In genomic region chr6:41194464-41194863, GRCm38 (mm10) we compare ENCODE assay signal across 12 mouse cellular contexts.
DNase-seq lines count a peak whose midpoint lies in the region; ATAC-seq and TF ChIP-seq lines count a peak whose summit lies in the region.
"Had no signal": no experiment of that assay in that cellular context is flagged by ENCODE, and none has a peak within 500 bp of the region (broad histone marks: within the 10 kb centered on the region; RNA-seq: fewer than 3 reads in every experiment).

No protein-coding gene starts in this region.

- peak; percentile 43 for TF ChIP-seq CTCF in intestine, postnatal 0 days (IDR thresholded peaks at IDR 0.05; ENCODE audit: low read depth)

- no peaks in the 10 kb centered on the region for H3K9me3 ChIP-seq in intestine, postnatal 0 days (ENCODE audit: control insufficient read depth)
- H3K9me3 ChIP-seq in intestine, embryonic 15.5 days: no peaks in the 10 kb centered on the region
- H3K9me3 ChIP-seq: forebrain, embryonic 12.5 days had no signal

- no peaks in the 10 kb centered on the region for H3K36me3 ChIP-seq in intestine, postnatal 0 days (ENCODE audit: control insufficient read depth, insufficient read depth)
- H3K36me3 ChIP-seq in intestine, embryonic 15.5 days: no peaks in the 10 kb centered on the region
- H3K36me3 ChIP-seq: forebrain, embryonic 12.5 days had no signal

- WGBS in intestine, postnatal 0 days: 46% methylated on average over 1 of the region's 1 CpGs
- WGBS in intestine, embryonic 15.5 days: 37% methylated on average over 1 of the region's 1 CpGs

- H3K27ac ChIP-seq in intestine, postnatal 0 days (ENCODE audit: low read depth, low read length): no peak overlapping the region
- H3K27ac ChIP-seq in intestine, embryonic 15.5 days: no peak overlapping the region
- H3K27ac ChIP-seq: forebrain, embryonic 12.5 days had no signal

- no peaks in the 10 kb centered on the region for H3K4me1 ChIP-seq in intestine, postnatal 0 days (replicated peaks; ENCODE audit: control insufficient read depth, insufficient read depth, low read length)
- H3K4me1 ChIP-seq in intestine, embryonic 15.5 days (replicated peaks): no peaks in the 10 kb centered on the region
- H3K4me1 ChIP-seq: forebrain, embryonic 12.5 days had no signal

- no peak for ATAC-seq in intestine, postnatal 0 days
- ATAC-seq in intestine, embryonic 15.5 days: no peak
- ATAC-seq in CD4-positive, CD25-positive, alpha-beta regulatory T cell, adult 4 months: peak; percentile 62

- no peaks in the 10 kb centered on the region for H3K27me3 ChIP-seq in intestine, postnatal 0 days (replicated peaks; ENCODE audit: control insufficient read depth, insufficient read depth, low read length)
- no peaks in the 10 kb centered on the region for H3K27me3 ChIP-seq in intestine, embryonic 15.5 days (replicated peaks)
- H3K27me3 ChIP-seq: forebrain, embryonic 12.5 days had no signal

- H3K4me2 ChIP-seq in intestine, postnatal 0 days (replicated peaks; ENCODE audit: low read depth): no peak overlapping the region
- no peak overlapping the region for H3K4me2 ChIP-seq in intestine, embryonic 15.5 days (replicated peaks)
- H3K4me2 ChIP-seq: forebrain, embryonic 12.5 days had no signal

- H3K4me3 ChIP-seq in intestine, postnatal 0 days (ENCODE audit: low read depth, low read length): no peak overlapping the region
- H3K4me3 ChIP-seq in intestine, embryonic 15.5 days (replicated peaks): no peak overlapping the region
- H3K4me3 ChIP-seq: forebrain, embryonic 12.5 days had no signal

- H3K9ac ChIP-seq in intestine, postnatal 0 days (ENCODE audit: low read depth, low read length): no peak overlapping the region
- no peak overlapping the region for H3K9ac ChIP-seq in intestine, embryonic 15.5 days
- H3K9ac ChIP-seq: forebrain, embryonic 12.5 days had no signal

- peak; percentile 27 for DNase-seq in brain, adult 2 months (ENCODE audit: low read depth, low spot score)
- DNase-seq in mesoderm, embryonic 11.5 days (ENCODE audit: low read depth, low spot score): peak; percentile 10
- no peak for DNase-seq in kidney, postnatal 4 days
- DNase-seq in B cell, adult 2 months: no peak
- no peak for DNase-seq in layer of hippocampus, adult 9-10 months (ENCODE audit: low spot score)
- DNase-seq: lung, postnatal 10 days; right cerebral cortex, postnatal 4 days; thymus, adult 2 months had no signal

Comparison
In these comparisons a context has a peak if more than half of its experiments do, and no peak if none do; other contexts are left out.
1. DNase-seq: peak in brain, adult 2 months (single experiment) and mesoderm, embryonic 11.5 days (single experiment); none in kidney, postnatal 4 days (0 of 2), B cell, adult 2 months (0 of 2) and layer of hippocampus, adult 9-10 months (single experiment).